In genomic region chr11:28491330-28491729, GRCm38 (mm10) we compare ENCODE assay signal across 24 mouse cellular contexts.
"Had no signal": no experiment of that assay in that cellular context is flagged by ENCODE, and none has a peak within 500 bp of the region (broad histone marks: within the 10 kb centered on the region; RNA-seq: fewer than 3 reads in every experiment).

No protein-coding gene starts in this region.

- H3K36me3 ChIP-seq: kidney, embryonic 15.5 days; limb, embryonic 10.5 days; limb, embryonic 13.5 days; liver, embryonic 12.5 days; liver, embryonic 15.5 days; midbrain, embryonic 12.5 days; midbrain, embryonic 15.5 days; neural tube, embryonic 12.5 days; neural tube, embryonic 15.5 days had no signal

- DNase-seq: kidney, adult 11 months; kidney, adult 8-10 months; kidney, postnatal 25 days; layer of hippocampus, adult 9-11 months; liver; lung, adult 18-20 months; right cerebral cortex, adult 18-20 months; right cerebral cortex, postnatal 14 days; right cerebral cortex, postnatal 4 days; thymus, adult 2 months; thymus, postnatal 14 days; thymus, postnatal 4 days had no signal

- H3K4me3 ChIP-seq: kidney, embryonic 15.5 days; layer of hippocampus, adult 2 months; limb, embryonic 10.5 days; limb, embryonic 13.5 days; liver, embryonic 12.5 days; liver, embryonic 15.5 days; megakaryocyte, embryonic 14.5 days; midbrain, embryonic 12.5 days; midbrain, embryonic 15.5 days; neural tube, embryonic 12.5 days; neural tube, embryonic 15.5 days had no signal

- H3K4me1 ChIP-seq: kidney, embryonic 15.5 days; limb, embryonic 10.5 days; limb, embryonic 13.5 days; liver, embryonic 12.5 days; liver, embryonic 15.5 days; megakaryocyte, embryonic 14.5 days; midbrain, embryonic 12.5 days; midbrain, embryonic 15.5 days; neural tube, embryonic 12.5 days; neural tube, embryonic 15.5 days had no signal

- ATAC-seq: liver, embryonic 12.5 days; midbrain, embryonic 15.5 days had no signal

- H3K4me2 ChIP-seq: kidney, embryonic 15.5 days; limb, embryonic 13.5 days; liver, embryonic 12.5 days; liver, embryonic 15.5 days; midbrain, embryonic 12.5 days; midbrain, embryonic 15.5 days; neural tube, embryonic 12.5 days; neural tube, embryonic 15.5 days had no signal

- H3K9me3 ChIP-seq: kidney, embryonic 15.5 days; limb, embryonic 10.5 days; limb, embryonic 13.5 days; liver, embryonic 12.5 days; liver, embryonic 15.5 days; megakaryocyte, embryonic 14.5 days; midbrain, embryonic 12.5 days; midbrain, embryonic 15.5 days; neural tube, embryonic 12.5 days; neural tube, embryonic 15.5 days had no signal

- H3K27ac ChIP-seq: kidney, embryonic 15.5 days; layer of hippocampus, adult 2 months; limb, embryonic 10.5 days; limb, embryonic 13.5 days; liver, embryonic 12.5 days; liver, embryonic 15.5 days; midbrain, embryonic 12.5 days; midbrain, embryonic 15.5 days; neural tube, embryonic 12.5 days; neural tube, embryonic 15.5 days; stomach, postnatal 0 days had no signal

- H3K9ac ChIP-seq: kidney, embryonic 15.5 days; limb, embryonic 13.5 days; liver, embryonic 12.5 days; liver, embryonic 15.5 days; midbrain, embryonic 12.5 days; midbrain, embryonic 15.5 days; neural tube, embryonic 12.5 days; neural tube, embryonic 15.5 days had no signal

- H3K27me3 ChIP-seq: kidney, embryonic 15.5 days; limb, embryonic 13.5 days; liver, embryonic 12.5 days; liver, embryonic 15.5 days; megakaryocyte, embryonic 14.5 days; midbrain, embryonic 12.5 days; midbrain, embryonic 15.5 days; neural tube, embryonic 12.5 days; neural tube, embryonic 15.5 days had no signal
